Mouse (Mus musculus): ENCODE data around the gene Taf10.
"Not testable (repeated sequence)": the region's sequence is repeated elsewhere in the genome, so short reads cannot be mapped to it uniquely, and the experiment has no call there.

Taf10 gene

DNA sequence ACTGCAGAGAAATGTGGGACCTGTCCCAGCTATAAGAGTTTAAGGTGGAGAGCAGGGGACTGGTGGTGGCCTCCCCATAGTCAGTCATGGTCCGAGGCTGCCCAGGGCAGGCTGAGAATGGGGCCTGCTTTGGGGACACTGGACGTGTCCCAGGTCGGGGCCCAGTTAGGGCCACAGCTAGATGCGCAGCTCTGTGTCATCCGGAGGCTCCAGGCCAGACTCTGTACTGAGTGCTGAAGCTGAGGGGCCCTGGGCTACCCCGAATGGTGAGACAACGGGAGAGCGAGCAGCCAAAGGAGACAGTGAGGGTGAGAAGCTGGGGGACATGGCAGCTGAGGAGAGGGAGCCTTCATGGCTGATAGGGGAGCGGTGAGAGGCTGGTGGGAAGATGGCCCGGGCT lies 9.1 kb upstream of the Taf10 start:
- DNase-seq (ENCODE audit: low spot score in 2 of 2): no peak

DNA sequence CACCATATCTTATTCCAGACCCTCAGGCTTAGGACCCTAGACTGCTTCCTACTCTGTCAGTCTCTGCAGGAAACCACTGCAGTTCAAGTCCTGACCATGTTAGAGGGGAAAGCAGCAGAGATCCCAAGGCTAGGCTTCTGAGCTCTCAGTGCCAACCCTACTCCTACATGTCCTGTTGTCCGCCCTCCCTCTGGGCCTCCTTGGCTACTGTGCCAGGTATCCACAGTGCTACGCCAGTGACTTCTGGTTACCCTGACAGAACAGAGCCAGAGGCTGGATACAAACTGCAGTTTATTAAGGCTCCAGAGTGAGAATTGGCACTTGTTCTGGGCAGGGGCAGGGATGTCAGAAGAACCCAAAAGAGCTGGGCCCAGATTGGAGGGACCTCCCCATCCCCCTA lies 8.6 kb upstream of the Taf10 start:
- no peak for DNase-seq (ENCODE audit: low spot score in 2 of 2)

- peak; percentile 76 to 87 for DNase-seq (ENCODE audit: low spot score in 2 of 2)
These were observed 7.6 kb upstream of the Taf10 start, which contains the start of gene Tpp1 for GRCm38 (mm10) chr7:105751491-105752433. TSS of gene Tpp1 (minus strand) at chr7:105752235.

DNA sequence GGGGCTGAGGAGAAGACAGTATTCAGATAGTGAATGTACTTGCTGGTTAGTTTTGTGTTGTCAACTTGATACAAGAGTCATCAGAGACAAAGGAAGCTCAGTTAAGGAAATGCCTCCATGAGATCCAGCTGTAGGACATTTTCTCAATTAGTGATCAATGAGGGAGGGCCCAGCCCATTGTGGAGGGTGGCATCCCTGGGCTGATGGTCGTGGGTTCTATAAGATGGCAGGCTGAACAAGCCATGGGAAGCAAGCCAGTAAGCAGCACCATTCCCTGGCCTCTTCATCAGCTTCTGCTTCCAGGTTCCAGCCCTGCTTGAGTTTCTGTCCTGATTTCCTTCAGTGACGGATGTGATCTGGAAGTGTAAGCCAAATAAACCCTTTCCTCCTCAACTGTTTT lies 3.6 kb upstream of the Taf10 start:
- DNase-seq (ENCODE audit: low spot score in 2 of 2): no peak

DNA sequence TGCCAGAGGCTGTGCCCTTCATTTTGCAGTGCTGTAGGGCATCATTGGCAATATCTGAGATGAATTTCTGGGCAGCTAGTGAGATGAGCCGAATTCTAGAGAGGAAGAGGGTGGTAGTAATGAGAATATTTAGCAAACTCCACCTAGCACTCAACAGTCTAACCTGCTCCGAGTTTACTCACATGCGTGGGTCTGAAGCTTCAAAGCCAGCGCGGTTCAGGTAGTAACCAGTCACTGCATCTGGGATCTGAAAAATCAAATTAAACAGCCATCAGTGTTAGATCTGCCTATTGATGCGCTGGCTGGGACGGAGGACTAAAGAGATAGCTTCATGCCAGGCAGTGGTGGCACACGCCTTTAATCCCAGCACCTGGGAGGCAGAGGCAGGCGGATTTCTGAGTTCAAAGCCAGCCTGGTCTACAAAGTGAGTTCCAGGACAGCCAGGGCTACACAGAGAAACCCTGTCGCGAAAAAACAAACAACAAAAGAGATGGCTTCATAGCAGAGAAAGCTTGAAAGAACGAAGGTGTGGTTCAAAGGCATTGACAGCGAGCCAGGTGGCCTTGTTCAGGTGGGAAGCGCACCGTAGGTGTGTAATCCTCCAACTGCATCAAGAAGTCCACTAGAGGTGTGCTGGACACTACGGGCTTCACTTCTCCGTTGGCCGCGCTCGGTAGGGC lies 775 bp downstream of the Taf10 start:
- not testable (repeated sequence) for DNase-seq (ENCODE audit: low spot score in 2 of 2)

GRCm38 (mm10) chr7:105742539-105743215 lies 1.5 kb downstream of the Taf10 start:
- DNase-seq (ENCODE audit: low spot score in 2 of 2): not testable (repeated sequence)

- no peak for DNase-seq (ENCODE audit: low spot score in 2 of 2)
These were observed 2.2 kb downstream of the Taf10 start for GRCm38 (mm10) chr7:105741978-105742377.

- DNase-seq (ENCODE audit: low spot score in 2 of 2): no peak
These were observed 3.3 kb downstream of the Taf10 start for GRCm38 (mm10) chr7:105740851-105741250.

GRCm38 (mm10) chr7:105740089-105740795 lies 3.9 kb downstream of the Taf10 start:
- DNase-seq (ENCODE audit: low spot score in 2 of 2): no peak

- no peak for DNase-seq (ENCODE audit: low spot score in 2 of 2)
These were observed 5.2 kb downstream of the Taf10 start for GRCm38 (mm10) chr7:105738948-105739347.

GRCm38 (mm10) chr7:105738286-105738685 lies 5.9 kb downstream of the Taf10 start:
- no peak for DNase-seq (ENCODE audit: low spot score in 2 of 2)

GRCm38 (mm10) chr7:105737648-105738047 lies 6.5 kb downstream of the Taf10 start:
- DNase-seq (ENCODE audit: low spot score in 2 of 2): no peak

- peak; percentile 30 to 38 for DNase-seq (ENCODE audit: low spot score in 2 of 2)
These were observed 7.1 kb downstream of the Taf10 start, which contains the start of gene Rrp8 for GRCm38 (mm10) chr7:105736911-105737521. TSS of gene Rrp8 (minus strand) at chr7:105737385.

DNA sequence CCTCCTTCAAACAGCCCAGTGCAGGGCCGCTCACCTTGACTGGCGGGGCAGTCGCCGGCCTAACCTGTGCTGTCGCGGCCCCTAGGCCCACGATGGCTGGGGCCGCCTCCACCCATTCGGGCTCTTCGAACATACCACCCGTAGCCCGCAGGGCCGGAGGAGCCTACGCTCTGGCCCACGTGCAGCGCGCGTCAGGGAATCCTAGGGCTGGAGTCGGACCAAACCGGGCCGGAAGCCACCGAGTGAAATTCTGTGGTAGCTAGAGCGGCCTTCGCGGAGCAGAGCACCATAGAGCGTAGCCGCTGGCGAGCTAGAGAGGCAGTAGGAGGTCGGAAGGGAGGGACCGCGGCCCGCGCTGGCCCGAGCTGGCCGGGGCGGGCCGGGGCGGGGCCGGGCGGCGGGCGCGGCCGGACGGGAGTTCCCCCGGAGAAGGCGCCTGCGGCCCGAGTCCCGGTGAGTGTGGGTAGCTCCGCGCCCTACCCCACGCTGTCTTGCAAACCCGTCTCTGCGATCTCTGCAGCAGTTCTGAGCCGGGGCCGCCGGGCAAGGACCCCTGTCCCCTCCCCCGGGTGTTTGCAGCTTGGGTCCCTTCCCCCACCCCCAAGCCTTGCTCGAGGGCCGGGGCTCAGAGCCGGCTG lies 7.8 kb downstream of the Taf10 start, which contains the start of gene Ilk:
TSS of gene Ilk (plus strand) at position 329 of the 638 bp plus-strand sequence.
- peak; percentile 83 to 85 for DNase-seq (ENCODE audit: low spot score in 2 of 2)

- not testable (repeated sequence) for DNase-seq (ENCODE audit: low spot score in 2 of 2)
These were observed 8.7 kb downstream of the Taf10 start for GRCm38 (mm10) chr7:105735464-105735863.

GRCm38 (mm10) chr7:105734826-105735225 lies 9.3 kb downstream of the Taf10 start:
- no peak for DNase-seq (ENCODE audit: low spot score in 2 of 2)

DNA sequence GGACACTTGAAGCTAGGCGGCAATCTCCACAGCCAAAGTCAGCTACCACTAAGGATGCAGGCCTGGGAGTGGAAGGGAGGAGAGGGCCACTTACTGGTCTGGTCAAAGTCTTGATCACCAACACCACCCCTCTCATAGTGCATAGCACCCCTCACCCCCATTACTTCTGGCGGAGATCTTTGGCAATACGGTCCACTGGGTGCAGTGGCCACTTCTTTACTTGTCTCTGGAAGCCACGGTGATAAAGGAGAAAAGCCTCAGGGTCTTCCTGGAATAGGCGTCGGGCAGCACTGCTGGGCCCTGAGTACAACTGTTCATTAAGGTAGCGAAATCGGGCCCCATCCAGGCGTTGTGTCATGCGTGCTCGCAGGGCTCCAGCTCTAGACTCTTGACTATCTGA lies 10.3 kb downstream of the Taf10 start:
- no peak for DNase-seq (ENCODE audit: low spot score in 2 of 2)

GRCm38 (mm10) chr7:105728701-105729428 lies 15.3 kb downstream of the Taf10 start:
- no peak for DNase-seq (ENCODE audit: low spot score in 2 of 2)

DNA sequence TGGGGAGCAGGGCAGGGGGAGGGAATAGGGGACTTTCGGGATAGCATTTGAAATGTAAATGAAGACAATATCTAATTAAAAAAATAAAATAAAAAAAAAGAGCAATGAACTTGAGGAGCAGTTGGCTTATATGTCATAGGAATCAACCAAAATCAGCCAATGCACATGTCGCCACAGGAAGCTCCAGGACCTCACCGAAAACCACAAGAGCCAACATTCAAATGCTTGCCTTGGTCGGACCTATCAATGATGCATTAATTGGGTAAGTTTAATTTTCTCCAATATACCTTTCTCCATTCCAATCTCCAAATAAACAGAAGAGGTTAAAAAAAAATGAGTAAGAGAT lies 17.2 kb downstream of the Taf10 start:
- DNase-seq (ENCODE audit: low spot score in 2 of 2): no peak

Measured in spleen, postnatal 14 days (tissue).